Mouse (Mus musculus) heart, embryonic 13.5 days (tissue): ENCODE measurements around the gene Cadm4. TPM values are rescaled to one million over a fixed set of nuclear protein-coding genes. Genes with fewer than 3 reads are reported as not detected.
A peak's percentile ranks its signal among the peaks of the same experiment; 100 is the strongest.

ENCODE experiments used
- ATAC-seq: fragments of 200-750 bp; cut with Nextera tagmentation; 2 replicates; pipeline ENCODE4 v1.8.0; 2017; ENCODE audit warnings: moderate TSS enrichment; ENCODE audit not compliant: insufficient number of reproducible peaks, low FRiP score, low TSS enrichment; ENCODE audit errors: extremely low read depth
- H3K27ac ChIP-seq: fragments of 300-500 bp; sonication (generic); replicated peaks from 2 replicates; pipeline ENCODE4 v1.5.1; 2015; ENCODE audit warnings: moderate library complexity, mild to moderate bottlenecking, inconsistent platforms
- H3K27me3 ChIP-seq: fragments of 300-500 bp; sonication (generic); replicated peaks from 2 replicates; pipeline ENCODE4 v1.6.1; 2015; ENCODE audit warnings: mild to moderate bottlenecking, inconsistent platforms
- H3K36me3 ChIP-seq: fragments of 300-500 bp; sonication (generic); 2 replicates; pipeline ENCODE4 v1.6.1; 2015; ENCODE audit warnings: mild to moderate bottlenecking, inconsistent platforms
- H3K4me1 ChIP-seq: fragments of 300-500 bp; sonication (generic); 2 replicates; pipeline ENCODE4 v1.6.1; 2015; ENCODE audit warnings: inconsistent platforms
- H3K4me2 ChIP-seq: fragments of 300-500 bp; sonication (generic); 2 replicates; pipeline ENCODE4 v1.6.1; 2015; ENCODE audit warnings: inconsistent platforms, mild to moderate bottlenecking, moderate library complexity
- H3K4me3 ChIP-seq: fragments of 300-500 bp; sonication (generic); 2 replicates; pipeline ENCODE4 v1.5.1; 2015; ENCODE audit warnings: moderate library complexity, mild to moderate bottlenecking, inconsistent platforms
- H3K9ac ChIP-seq: fragments of 300-500 bp; sonication (generic); 2 replicates; pipeline ENCODE4 v1.6.1; 2015; ENCODE audit warnings: inconsistent platforms, mild to moderate bottlenecking, moderate library complexity
- H3K9me3 ChIP-seq: fragments of 300-500 bp; sonication (generic); 2 replicates; pipeline ENCODE4 v1.6.1; 2016; ENCODE audit warnings: inconsistent platforms
- WGBS: fragments of 180-500 bp; shearing (Covaris S2); methylation state at CpG from one replicate; pipeline ENCODE4 v1.1.7; 2015; ENCODE audit warnings: mixed read lengths; 5-methylcytosine and 5-hydroxymethylcytosine counted together
- polyA plus RNA-seq: library from polyadenylated mRNA; unstranded; fragments of >200 nt; fragmentation: Nextera tagmentation; extraction: Ambion mirVana; gene quantifications from 2 replicates; pipeline ENCODE4 v1.2.1, GENCODE M21; 2015

Cadm4 gene
- polyA plus RNA-seq, result 0.60 and 0.80 TPM in 2 replicates

GRCm38 (mm10) chr7:24481474-24482207, at the start of gene Cadm4:
Gene Cadm4 (plus strand): TSS chr7:24482023.
- no peaks in the 10 kb centered on the region for H3K9me3 ChIP-seq
- under 1% methylated on average over 78 of the region's 83 CpGs for WGBS
- H3K4me2 ChIP-seq, result peak within 1 kb of the TSS; percentile 86
- H3K27ac ChIP-seq, result no peak within 1 kb of the TSS
- H3K9ac ChIP-seq, result peak within 1 kb of the TSS; percentile 82
- H3K4me1 ChIP-seq, result peaks cover 11% of the 10 kb centered on the region
- ATAC-seq, result peak; percentile 80
- H3K4me3 ChIP-seq, result peak within 1 kb of the TSS; percentile 65
- peaks cover 82% of the 10 kb centered on the region for H3K27me3 ChIP-seq
- H3K36me3 ChIP-seq, result no peaks in the 10 kb centered on the region

- H3K9ac ChIP-seq, result no peak overlapping the region
- no peak overlapping the region for H3K27ac ChIP-seq
- H3K36me3 ChIP-seq, result no peaks in the 10 kb centered on the region
- no peak overlapping the region for H3K4me2 ChIP-seq
- peaks cover 32% of the 10 kb centered on the region for H3K27me3 ChIP-seq
- no peak overlapping the region for H3K4me3 ChIP-seq
- no peak for ATAC-seq
- 69% methylated on average over 5 of the region's 5 CpGs for WGBS
- no peaks in the 10 kb centered on the region for H3K9me3 ChIP-seq
- peaks cover 12% of the 10 kb centered on the region for H3K4me1 ChIP-seq
Measured at GRCm38 (mm10) chr7:24435305-24435704, 46.5 kb upstream of the Cadm4 start.

GRCm38 (mm10) chr7:24437981-24438380, 43.8 kb upstream of the Cadm4 start:
- Histone ChIP-seq H3K9ac (peak overlapping the region; percentile 33; the same call in 1 of the 2 replicates), H3K9me3 (no peaks in the 10 kb centered on the region), H3K36me3 (no peaks in the 10 kb centered on the region), H3K4me3 (no peak overlapping the region), H3K4me2 (peak overlapping the region; percentile 28; the same call in 1 of the 2 replicates), H3K27ac (peak overlapping the region; percentile 48; the same call in 1 of the 2 replicates), H3K4me1 (peaks cover 12% of the 10 kb centered on the region), H3K27me3 (peaks cover 13% of the 10 kb centered on the region)
- no peak for ATAC-seq
- WGBS, result 36% methylated on average over 10 of the region's 10 CpGs

GRCm38 (mm10) chr7:24439191-24439590, 42.6 kb upstream of the Cadm4 start:
- 81% methylated on average over 6 of the region's 6 CpGs for WGBS
- H3K36me3 ChIP-seq, result no peaks in the 10 kb centered on the region
- no peak for ATAC-seq
- no peaks in the 10 kb centered on the region for H3K9me3 ChIP-seq
- H3K4me1 ChIP-seq, result peaks cover 12% of the 10 kb centered on the region
- H3K4me3 ChIP-seq, result no peak overlapping the region
- H3K27me3 ChIP-seq, result peaks cover under 1% of the 10 kb centered on the region
- no peak overlapping the region for H3K27ac ChIP-seq
- no peak overlapping the region for H3K4me2 ChIP-seq
- no peak overlapping the region for H3K9ac ChIP-seq

GRCm38 (mm10) chr7:24439891-24440290, 41.9 kb upstream of the Cadm4 start:
- H3K27ac ChIP-seq, result no peak overlapping the region
- ATAC-seq, result no peak
- H3K36me3 ChIP-seq, result no peaks in the 10 kb centered on the region
- peaks cover 12% of the 10 kb centered on the region for H3K4me1 ChIP-seq
- H3K4me2 ChIP-seq, result no peak overlapping the region
- H3K27me3 ChIP-seq, result no peaks in the 10 kb centered on the region
- WGBS, result 59% methylated on average over 7 of the region's 7 CpGs
- H3K9me3 ChIP-seq, result no peaks in the 10 kb centered on the region
- no peak overlapping the region for H3K4me3 ChIP-seq
- no peak overlapping the region for H3K9ac ChIP-seq

GRCm38 (mm10) chr7:24441785-24442184, 40.0 kb upstream of the Cadm4 start:
- H3K9me3 ChIP-seq, result no peaks in the 10 kb centered on the region
- no peak overlapping the region for H3K4me2 ChIP-seq
- peaks cover 12% of the 10 kb centered on the region for H3K4me1 ChIP-seq
- H3K9ac ChIP-seq, result no peak overlapping the region
- H3K27me3 ChIP-seq, result no peaks in the 10 kb centered on the region
- no peaks in the 10 kb centered on the region for H3K36me3 ChIP-seq
- H3K27ac ChIP-seq, result no peak overlapping the region
- no peak overlapping the region for H3K4me3 ChIP-seq
- ATAC-seq, result no peak
- 25% methylated on average over 1 of the region's 1 CpGs for WGBS

GRCm38 (mm10) chr7:24442313-24442712, 39.5 kb upstream of the Cadm4 start:
- no peak overlapping the region for H3K4me2 ChIP-seq
- no peaks in the 10 kb centered on the region for H3K36me3 ChIP-seq
- H3K4me3 ChIP-seq, result no peak overlapping the region
- no peak for ATAC-seq
- WGBS, result 50% methylated on average over 8 of the region's 8 CpGs
- peaks cover 10% of the 10 kb centered on the region for H3K4me1 ChIP-seq
- no peaks in the 10 kb centered on the region for H3K27me3 ChIP-seq
- no peak overlapping the region for H3K9ac ChIP-seq
- no peaks in the 10 kb centered on the region for H3K9me3 ChIP-seq
- H3K27ac ChIP-seq, result no peak overlapping the region

GRCm38 (mm10) chr7:24445266-24445926, 36.4 kb upstream of the Cadm4 start:
- Histone ChIP-seq H3K27me3 (no peaks in the 10 kb centered on the region), H3K4me3 (no peak overlapping the region), H3K9me3 (no peaks in the 10 kb centered on the region), H3K36me3 (no peaks in the 10 kb centered on the region), H3K9ac (no peak overlapping the region), H3K27ac (no peak overlapping the region), H3K4me2 (no peak overlapping the region), H3K4me1 (no peaks in the 10 kb centered on the region)
- WGBS, result 81% methylated on average over 9 of the region's 9 CpGs
- ATAC-seq, result no peak

- H3K36me3 ChIP-seq, result no peaks in the 10 kb centered on the region
- no peak for ATAC-seq
- no peak overlapping the region for H3K9ac ChIP-seq
- H3K27ac ChIP-seq, result no peak overlapping the region
- H3K4me1 ChIP-seq, result no peaks in the 10 kb centered on the region
- H3K9me3 ChIP-seq, result no peaks in the 10 kb centered on the region
- no peak overlapping the region for H3K4me3 ChIP-seq
- H3K27me3 ChIP-seq, result no peaks in the 10 kb centered on the region
- 72% methylated on average over 7 of the region's 7 CpGs for WGBS
- no peak overlapping the region for H3K4me2 ChIP-seq
Measured at GRCm38 (mm10) chr7:24446697-24447340, 35.0 kb upstream of the Cadm4 start.

GRCm38 (mm10) chr7:24448782-24449517, 32.9 kb upstream of the Cadm4 start:
- no peaks in the 10 kb centered on the region for H3K4me1 ChIP-seq
- no peak overlapping the region for H3K27ac ChIP-seq
- no peak for ATAC-seq
- no peak overlapping the region for H3K9ac ChIP-seq
- no peaks in the 10 kb centered on the region for H3K36me3 ChIP-seq
- no peak overlapping the region for H3K4me2 ChIP-seq
- no peaks in the 10 kb centered on the region for H3K9me3 ChIP-seq
- no peaks in the 10 kb centered on the region for H3K27me3 ChIP-seq
- WGBS, result 41% methylated on average over 14 of the region's 14 CpGs
- no peak overlapping the region for H3K4me3 ChIP-seq

- H3K4me3 ChIP-seq, result no peak overlapping the region
- no peak for ATAC-seq
- H3K27me3 ChIP-seq, result no peaks in the 10 kb centered on the region
- no peaks in the 10 kb centered on the region for H3K36me3 ChIP-seq
- H3K9ac ChIP-seq, result no peak overlapping the region
- H3K27ac ChIP-seq, result no peak overlapping the region
- WGBS, result 37% methylated on average over 9 of the region's 9 CpGs
- H3K4me2 ChIP-seq, result no peak overlapping the region
- H3K4me1 ChIP-seq, result no peaks in the 10 kb centered on the region
- H3K9me3 ChIP-seq, result no peaks in the 10 kb centered on the region
Measured at GRCm38 (mm10) chr7:24450585-24451017, 31.2 kb upstream of the Cadm4 start.
